Mouse (Mus musculus) left cerebral cortex, postnatal 4 days (tissue): Measurements from ENCODE around the gene Adam23. TPM values are rescaled to one million over a fixed set of nuclear protein-coding genes. Genes with fewer than 3 reads are reported as not detected.

Source experiments
- DNase-seq: peaks from one replicate; pipeline ENCODE4 v3.0.0-alpha.2; 2022
- intact Hi-C: fragments of 180-260 bp; cut with DNase I; formaldehyde crosslinking; loops from one replicate; pipeline ENCODE4 v1.15.1; 2025
- total RNA-seq, 2 experiments: library from RNA; stranded (reverse); gene quantifications; 2 replicates each; pipeline ENCODE4 v1.2.3; 2021

Gene Adam23
- total RNA-seq, 2 experiments from 2014 or later: 130 to 142 TPM

GRCm38 (mm10) chr1:63473272-63473671 lies 27.6 kb downstream of the Adam23 start:
- DNase-seq: no peak
- intact Hi-C loops: no loop called here

GRCm38 (mm10) chr1:63473696-63474095 lies 28.0 kb downstream of the Adam23 start:
- intact Hi-C loops: no loop called here
- no peak for DNase-seq

- intact Hi-C loops: no loop called here
- no peak for DNase-seq
Observed at GRCm38 (mm10) chr1:63478946-63479345, 33.3 kb downstream of the Adam23 start.

- intact Hi-C loops: no loop called here
- DNase-seq: no peak
Observed at GRCm38 (mm10) chr1:63484646-63485045, 39.0 kb downstream of the Adam23 start.

GRCm38 (mm10) chr1:63486646-63487045 lies 41.0 kb downstream of the Adam23 start:
- no peak for DNase-seq
- intact Hi-C loops: no loop called here

- intact Hi-C loops: no loop called here
- DNase-seq: no peak
Observed at GRCm38 (mm10) chr1:63491001-63491400, 45.3 kb downstream of the Adam23 start.

- intact Hi-C loops: no loop called here
Observed at GRCm38 (mm10) chr1:63493325-63493724, 47.6 kb downstream of the Adam23 start.

GRCm38 (mm10) chr1:63507386-63507785 lies 61.7 kb downstream of the Adam23 start:
- no peak for DNase-seq
- intact Hi-C loops: no loop called here

More at GRCm38 (mm10) chr1:63493325-63493724, 47.6 kb downstream of the Adam23 start:
- DNase-seq: no peak

- DNase-seq: no peak
- intact Hi-C loops: no loop called here
Observed at GRCm38 (mm10) chr1:63508801-63509200, 63.1 kb downstream of the Adam23 start.

GRCm38 (mm10) chr1:63511416-63511815 lies 65.7 kb downstream of the Adam23 start:
- intact Hi-C loops: no loop called here
- DNase-seq: no peak

GRCm38 (mm10) chr1:63517800-63518199 lies 72.1 kb downstream of the Adam23 start:
- intact Hi-C loops: no loop called here
- DNase-seq: no peak

- intact Hi-C loops: no loop called here
Observed at GRCm38 (mm10) chr1:63518814-63519213, 73.1 kb downstream of the Adam23 start.

GRCm38 (mm10) chr1:63529901-63530300 lies 84.2 kb downstream of the Adam23 start:
- no peak for DNase-seq
- intact Hi-C loops: no loop called here

More at GRCm38 (mm10) chr1:63518814-63519213, 73.1 kb downstream of the Adam23 start:
- no peak for DNase-seq

GRCm38 (mm10) chr1:63534271-63534827 lies 88.7 kb downstream of the Adam23 start:
- intact Hi-C loops: no loop called here
- DNase-seq: no peak

GRCm38 (mm10) chr1:63539884-63540613 lies 94.4 kb downstream of the Adam23 start:
- intact Hi-C loops: no loop called here
- no peak for DNase-seq

GRCm38 (mm10) chr1:63544122-63544521 lies 98.4 kb downstream of the Adam23 start:
- intact Hi-C loops: no loop called here
- DNase-seq: no peak

GRCm38 (mm10) chr1:63553039-63553438 lies 107.3 kb downstream of the Adam23 start:
- intact Hi-C loops: no loop called here
- no peak for DNase-seq

GRCm38 (mm10) chr1:63561772-63562520 lies 116.3 kb downstream of the Adam23 start:
- intact Hi-C loops: no loop called here
- DNase-seq: no peak

- DNase-seq: no peak
- intact Hi-C loops: no loop called here
Observed at GRCm38 (mm10) chr1:63563928-63564327, 118.2 kb downstream of the Adam23 start.

GRCm38 (mm10) chr1:63566501-63566900 lies 120.8 kb downstream of the Adam23 start:
- intact Hi-C loops: no loop called here
- peak; percentile 35 for DNase-seq

- intact Hi-C loops: no loop called here
Observed at GRCm38 (mm10) chr1:63567031-63567430, 121.3 kb downstream of the Adam23 start.

GRCm38 (mm10) chr1:63572229-63572628 lies 126.5 kb downstream of the Adam23 start:
- DNase-seq: peak; percentile 85
- intact Hi-C loops: no loop called here

More at GRCm38 (mm10) chr1:63567031-63567430, 121.3 kb downstream of the Adam23 start:
- no peak for DNase-seq
